Mouse (Mus musculus) adrenal gland (tissue): ENCODE measurements around the gene Skint8.
"Not testable (repeated sequence)": the region's sequence is repeated elsewhere in the genome, so short reads cannot be mapped to it uniquely, and the experiment has no call there.

Experiments used
- intact Hi-C: fragments of 180-260 bp; cut with DNase I; formaldehyde crosslinking; loops from one replicate; pipeline ENCODE4 v1.15.1; 2025
- long read RNA-seq, 2 experiments: library from polyadenylated mRNA; unstranded; transcript quantifications; one replicate each; pipeline ENCODE4 v2.0.0; 2020; ENCODE audit warnings: borderline replicate concordance in 1 of 2; ENCODE audit not compliant: insufficient replicate concordance in 1 of 2

The Skint8 gene
- long read RNA-seq, experiment 1, partial matches to known transcripts: 0 of 1 reads
- long read RNA-seq, experiment 1, other reads (novel, unspliced or antisense): 1 of 1 reads
- long read RNA-seq, experiment 2: 0 reads

DNA sequence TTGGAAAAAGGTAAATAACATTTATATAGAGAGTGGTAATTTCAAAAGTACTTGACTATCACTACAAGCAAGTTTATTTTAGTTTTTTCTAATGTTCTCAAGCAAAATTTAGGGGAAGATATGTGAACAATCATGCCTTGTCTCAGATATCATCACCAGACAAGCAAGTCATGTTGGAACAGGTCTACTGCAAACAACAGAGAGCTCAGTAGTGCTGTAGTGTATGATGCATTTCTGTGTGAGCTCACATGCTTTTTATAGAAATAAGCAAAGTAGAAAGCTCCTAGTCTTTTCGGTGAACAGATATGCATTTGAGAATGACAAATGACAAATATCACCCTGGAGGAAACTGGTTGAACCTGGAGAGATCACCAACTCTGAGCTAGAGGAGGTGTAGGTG is at the start of gene Skint8:
Gene Skint8 (plus strand): TSS at position 301 of the 400 bp plus-strand sequence.
- intact Hi-C loops: no loop called here

DNA sequence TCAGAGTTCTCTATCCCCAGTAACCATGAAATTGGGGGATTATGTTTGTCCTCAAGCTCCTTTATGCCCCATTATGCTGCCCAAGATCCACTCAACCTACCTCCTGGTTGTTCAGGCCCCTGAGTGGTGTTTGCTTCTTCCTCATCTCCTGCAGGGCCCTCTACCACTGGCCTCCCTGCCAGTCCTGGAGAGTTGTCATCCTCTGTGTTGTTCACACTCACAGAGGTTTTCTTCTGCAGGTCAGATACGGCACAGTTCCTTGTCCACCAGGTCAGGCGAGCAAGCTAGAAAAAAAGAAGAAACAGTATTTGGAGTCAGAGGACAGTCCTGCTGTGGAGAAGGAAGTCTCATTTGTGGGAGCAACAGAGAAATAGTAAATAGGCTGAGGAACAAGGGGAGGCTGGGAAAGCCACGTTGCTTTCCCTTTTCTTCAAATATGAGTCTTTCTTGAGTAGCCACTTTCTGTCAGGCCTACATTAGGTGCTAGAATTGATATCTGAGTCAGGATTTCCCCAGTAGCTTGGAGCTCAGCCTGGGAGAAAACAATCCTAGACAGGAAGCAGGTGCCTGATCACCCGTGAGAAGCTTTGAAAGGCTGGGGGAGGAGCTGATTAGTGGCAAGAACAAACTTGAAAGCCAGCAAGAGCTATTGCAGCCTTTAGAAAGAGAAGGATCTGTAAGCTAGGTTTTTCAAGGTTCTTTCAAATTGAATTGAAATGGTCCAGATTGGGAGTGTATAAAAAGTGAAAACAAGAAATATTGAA is 38.9 kb upstream of the Skint8 start:
- intact Hi-C loops: loop anchor here (10.0 kb wide), 1 partner anchor 795 kb away; no protein-coding TSS in a partner anchor

DNA sequence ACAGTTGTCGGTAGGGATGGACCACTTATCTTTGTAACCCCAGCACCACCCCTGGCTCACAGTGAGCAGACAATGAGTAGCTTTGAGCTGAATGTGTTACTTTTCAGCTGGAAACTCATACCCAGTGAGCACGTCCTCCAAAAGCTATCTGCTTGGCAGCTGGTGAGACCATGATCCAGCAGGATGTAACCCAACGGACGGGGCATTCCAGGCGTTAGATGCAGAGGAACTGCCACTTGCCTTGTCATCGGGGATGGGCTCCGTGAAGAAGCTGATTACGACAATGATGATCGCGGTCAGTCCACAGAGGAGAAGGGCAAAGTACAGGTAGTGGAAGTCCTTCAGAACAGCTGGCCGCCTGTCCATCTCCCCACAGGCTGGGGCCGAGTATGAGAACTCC is 35.6 kb upstream of the Skint8 start:
- intact Hi-C loops: loop anchor here (10.0 kb wide), 1 partner anchor 791 kb away; no protein-coding TSS in a partner anchor

DNA sequence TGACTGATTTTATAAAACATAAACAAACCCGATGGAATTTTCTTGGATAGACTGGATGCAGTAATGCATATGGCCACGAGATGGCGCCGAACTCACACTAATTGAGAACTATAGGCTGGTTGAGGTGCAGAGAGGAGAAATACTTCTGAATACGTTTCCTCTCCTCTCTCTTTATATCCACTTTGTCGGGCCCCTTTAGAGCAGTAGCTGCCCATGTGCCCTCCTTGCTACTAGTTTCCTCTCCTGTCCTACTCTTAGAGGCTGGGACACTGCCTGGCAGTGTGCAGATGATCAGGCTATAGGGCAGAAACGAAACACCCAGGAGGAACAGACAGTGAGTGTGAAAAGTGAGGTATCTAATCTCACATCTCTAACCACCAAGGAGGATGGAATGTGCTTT is 33.2 kb upstream of the Skint8 start:
- intact Hi-C loops: loop anchor here (5.0 to 10.0 kb wide), 2 partner anchors 81 to 789 kb away; no protein-coding TSS in a partner anchor

DNA sequence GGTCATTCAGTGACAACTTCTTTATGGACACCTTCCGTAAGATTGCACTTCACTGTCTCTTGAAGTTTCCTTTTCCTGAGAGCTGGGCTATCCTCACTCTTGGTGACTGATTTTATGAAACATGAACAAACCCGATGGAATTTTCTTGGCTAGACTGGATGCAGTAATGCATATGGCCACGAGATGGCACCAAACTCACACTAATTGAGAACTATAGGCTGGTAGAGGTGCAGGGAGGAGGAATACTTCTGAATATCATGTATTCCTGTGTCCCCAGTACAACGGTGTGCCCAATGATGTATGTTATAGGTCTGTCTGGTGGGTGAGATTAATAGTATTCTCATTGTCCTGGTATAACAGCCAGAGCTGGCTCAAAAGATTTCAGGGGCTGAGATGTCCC is 32.6 kb upstream of the Skint8 start:
- intact Hi-C loops: loop anchor here (5.0 to 10.0 kb wide), 2 partner anchors 81 to 788 kb away; no protein-coding TSS in a partner anchor

DNA sequence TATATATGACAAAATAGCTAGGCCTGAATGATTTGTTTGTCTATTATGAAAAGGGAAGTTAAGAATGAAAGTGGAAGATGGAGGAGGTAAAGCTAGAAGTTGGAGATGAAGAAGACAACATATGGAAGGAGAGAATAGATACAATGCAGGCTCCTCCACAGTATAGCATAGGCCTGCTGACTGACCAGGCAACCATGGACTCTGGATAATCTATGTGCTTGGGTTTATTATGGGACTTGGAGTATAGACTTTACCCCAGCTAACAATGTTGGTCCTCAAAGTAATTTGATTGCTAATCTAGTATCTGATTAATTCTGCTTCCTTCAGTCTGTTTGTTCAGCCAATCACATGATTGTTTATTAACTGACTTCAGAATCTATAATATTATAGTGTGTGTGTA is 27.1 kb upstream of the Skint8 start:
- intact Hi-C loops: no loop called here

DNA sequence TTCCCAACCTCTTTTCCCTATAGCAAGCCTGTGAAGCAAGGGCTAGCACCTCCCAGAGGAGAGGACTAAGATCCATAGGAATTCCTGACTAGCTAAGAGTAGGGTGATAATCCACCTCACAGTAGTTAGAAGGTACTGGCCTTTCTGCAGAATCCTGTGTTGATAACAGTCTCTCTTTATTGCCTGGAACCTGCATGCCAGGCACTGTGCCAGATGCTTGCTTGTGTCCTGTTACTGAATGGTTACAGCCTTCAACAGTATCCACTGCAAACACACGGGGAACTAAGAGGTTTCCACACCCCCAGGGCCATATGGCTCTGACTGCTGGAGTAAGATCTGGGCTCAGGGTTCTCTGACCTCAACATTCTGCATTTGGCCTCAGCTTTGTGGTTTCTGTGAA is 21.4 kb upstream of the Skint8 start:
- intact Hi-C loops: no loop called here

DNA sequence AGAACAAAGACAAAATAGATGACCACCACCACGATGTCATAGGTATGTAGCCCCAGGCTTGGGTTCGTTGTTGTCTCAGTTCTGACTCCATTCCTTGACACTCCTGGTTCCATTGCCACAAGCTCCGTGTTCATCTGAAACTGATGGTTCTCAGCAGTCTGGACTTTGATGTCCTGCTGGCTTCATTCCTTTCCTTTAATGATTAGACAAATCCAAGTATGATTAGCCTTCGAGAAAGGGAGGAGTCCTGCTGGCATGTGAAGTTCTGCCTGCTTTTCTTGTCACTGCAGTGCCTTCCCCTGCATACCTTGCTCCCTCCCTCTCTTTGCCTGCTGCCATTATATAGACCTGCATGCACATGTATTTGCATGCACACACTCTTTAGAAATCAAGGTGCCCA is 20.6 kb upstream of the Skint8 start:
- intact Hi-C loops: no loop called here

DNA sequence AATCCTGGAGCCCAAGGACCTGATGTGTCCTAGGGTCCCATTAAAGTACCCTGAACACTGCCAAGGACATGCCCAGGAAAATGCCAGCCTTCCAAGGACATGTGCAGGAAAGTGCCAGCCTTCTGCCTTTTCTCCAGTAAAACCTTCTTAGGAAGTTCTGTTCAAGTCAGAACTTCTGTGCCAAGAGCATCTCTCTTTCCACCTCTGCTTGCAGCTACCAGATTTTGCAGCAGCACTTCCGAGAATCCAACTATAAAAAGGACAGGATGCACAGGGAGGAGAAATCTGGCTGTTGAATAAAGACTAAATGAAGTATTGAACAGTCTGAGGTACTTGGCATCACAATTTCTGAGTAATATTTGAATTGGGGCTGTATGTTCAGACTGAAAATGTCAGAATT is 18.7 kb upstream of the Skint8 start:
- intact Hi-C loops: not testable (repeated sequence)

DNA sequence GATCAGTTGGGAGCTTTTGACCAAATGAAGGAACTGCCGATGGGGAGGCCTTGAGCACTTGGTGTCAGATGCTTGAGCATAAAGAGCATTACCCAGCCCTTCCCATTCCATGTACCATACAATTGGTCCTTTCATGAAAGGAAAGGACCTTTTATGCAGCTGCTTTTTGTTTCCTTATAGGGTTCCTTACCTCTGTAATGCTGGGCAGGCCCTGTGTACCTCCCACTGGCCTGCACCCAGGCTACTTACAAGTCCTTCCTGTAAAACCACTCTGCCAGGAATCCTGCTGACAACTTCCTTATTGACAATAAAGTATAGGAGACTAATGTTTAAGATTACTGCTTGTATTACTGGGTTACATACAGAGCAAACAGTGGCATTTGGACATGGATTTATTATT is 17.7 kb upstream of the Skint8 start:
- intact Hi-C loops: no loop called here

DNA sequence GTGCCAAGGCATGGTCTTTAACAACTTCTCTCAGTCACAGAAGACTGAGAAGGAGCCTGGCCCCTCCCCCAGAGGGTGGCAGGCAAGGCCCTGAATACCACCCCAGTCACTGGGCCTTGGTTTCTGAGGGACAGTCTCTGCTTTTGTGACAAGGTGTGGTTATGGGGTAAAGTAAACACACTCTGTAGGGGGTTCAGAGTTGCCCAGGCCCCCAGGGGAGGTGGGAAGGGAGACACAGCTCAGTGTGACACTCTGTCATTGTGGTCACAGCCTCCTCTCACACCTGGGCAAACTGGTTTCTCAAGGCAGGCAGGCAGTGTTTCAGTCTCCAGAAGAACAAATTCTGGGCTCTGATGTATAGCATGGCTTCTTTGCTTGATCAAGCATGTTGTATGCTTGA is 16.4 kb upstream of the Skint8 start, which contains the start of gene Slc5a9:
Gene Slc5a9 (minus strand): TSS at position 144 of the 400 bp plus-strand sequence.
- intact Hi-C loops: no loop called here

DNA sequence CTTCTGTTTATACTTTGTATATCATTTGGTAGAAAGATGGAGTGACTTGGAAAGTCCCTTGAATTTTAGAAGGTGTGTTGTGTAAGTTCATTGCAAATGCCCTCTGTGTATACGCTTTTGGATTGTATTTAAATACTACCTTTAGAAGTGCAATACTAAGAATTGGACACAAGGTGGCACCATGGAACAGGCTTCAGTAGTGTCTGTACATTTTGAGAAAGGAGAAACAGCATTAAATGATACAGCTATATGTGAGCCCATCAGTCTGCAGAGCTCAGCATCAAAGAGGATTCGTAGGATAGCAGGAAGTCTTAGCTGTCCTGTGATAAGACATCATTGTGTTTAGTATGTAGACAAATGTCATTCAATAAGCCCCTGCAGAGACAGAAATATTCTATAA is 11.3 kb upstream of the Skint8 start:
- intact Hi-C loops: no loop called here

DNA sequence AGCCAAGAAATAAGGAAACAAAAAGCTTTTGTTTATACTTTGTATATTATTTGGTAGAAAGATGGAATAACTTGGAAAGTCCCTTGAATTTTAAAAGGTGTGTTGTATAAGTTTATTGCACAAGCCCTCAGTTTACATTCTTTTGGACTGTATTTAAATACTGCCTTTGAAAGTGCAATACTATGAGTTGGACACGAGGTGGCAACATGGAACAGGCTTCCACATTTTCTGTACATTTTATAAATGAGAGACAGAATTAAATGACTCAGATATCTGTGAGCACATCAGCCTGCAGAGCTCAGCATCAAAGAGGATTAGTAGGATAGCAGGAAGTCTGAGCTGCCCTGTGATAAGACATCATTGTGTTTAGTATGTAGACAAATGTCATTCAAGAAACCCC is 42.1 kb downstream of the Skint8 start:
- intact Hi-C loops: no loop called here

DNA sequence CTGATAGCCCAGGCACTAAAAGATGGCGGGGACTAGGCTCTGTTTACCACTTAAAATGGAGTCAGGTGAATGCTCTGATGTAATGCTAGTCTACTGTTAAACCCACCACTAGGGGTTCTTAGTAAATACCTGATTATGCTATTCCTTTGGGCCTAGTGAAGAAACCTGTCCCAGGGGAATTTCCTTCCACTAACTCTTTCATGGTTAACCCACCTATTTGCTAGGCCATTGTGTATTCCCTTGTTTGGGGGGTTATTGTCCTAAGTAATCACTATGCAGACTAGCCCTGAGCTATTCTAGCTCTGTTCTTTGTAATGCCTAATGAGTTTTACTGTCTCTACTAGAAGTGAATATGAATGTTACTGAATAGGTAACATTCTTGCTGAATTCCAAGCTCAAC is 44.0 kb downstream of the Skint8 start:
- intact Hi-C loops: not testable (repeated sequence)

DNA sequence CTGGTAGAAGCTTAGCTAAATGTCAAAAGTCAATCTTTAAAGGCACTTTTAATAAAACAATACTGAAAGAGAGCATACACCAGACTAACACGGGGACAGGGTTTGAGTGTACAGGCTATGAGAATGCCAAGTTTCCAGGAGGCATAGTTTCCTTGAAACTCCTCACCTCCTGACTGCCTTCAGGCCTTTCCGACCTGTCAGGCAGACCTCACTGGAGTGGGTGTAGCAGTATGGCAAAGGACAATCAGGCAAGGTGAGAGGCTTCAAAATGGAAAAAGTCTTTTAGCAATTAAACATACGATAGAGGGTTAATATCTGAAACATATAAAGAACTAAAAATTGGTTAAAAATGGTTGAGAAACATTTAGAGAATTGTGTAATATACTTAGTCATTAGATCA is 44.5 kb downstream of the Skint8 start:
- intact Hi-C loops: no loop called here

DNA sequence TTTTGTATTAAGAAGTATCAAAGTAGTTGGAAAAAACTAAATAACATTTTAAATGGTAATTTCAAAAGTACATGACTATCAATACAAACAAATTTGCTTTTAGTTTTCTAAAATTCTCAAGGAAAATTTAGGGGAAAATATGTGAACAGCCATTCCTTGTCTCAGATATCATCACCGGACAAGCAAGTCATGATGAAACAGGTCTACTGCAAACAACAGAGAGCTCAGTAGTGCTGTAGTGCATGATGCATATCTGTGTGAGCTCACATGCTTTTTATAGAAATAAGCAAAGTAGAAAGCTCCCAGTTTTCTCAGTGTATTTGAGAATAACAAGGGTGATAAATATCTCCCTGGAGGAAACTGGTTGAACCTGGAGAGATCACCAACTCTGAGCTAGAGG is 53.4 kb downstream of the Skint8 start, which contains the start of gene Skint7:
Gene Skint7 (plus strand): TSS at position 301 of the 400 bp plus-strand sequence.
- intact Hi-C loops: no loop called here
